Mouse (Mus musculus) v-Abl transformed pro-B cells (cell line): ENCODE measurements around the gene Gm4141.
"Not testable (repeated sequence)": the region's sequence is repeated elsewhere in the genome, so short reads cannot be mapped to it uniquely, and the experiment has no call there.

Source experiments
- in situ Hi-C, 2 experiments: fragments of 400-800 bp; cut with MboI; formaldehyde crosslinking; loops; one replicate each; pipeline ENCODE4 v1.15.1; 2025; ENCODE audit not compliant: unreplicated experiment in 2 of 2

Gm4141 gene

GRCm38 (mm10) chr7:20576141-20576540, at the start of gene Gm4141:
Gm4141 (minus strand) TSS chr7:20576241.
- in situ Hi-C loops: not testable (repeated sequence)

- in situ Hi-C loops: not testable (repeated sequence)
Measured at GRCm38 (mm10) chr7:20598921-20599320, 22.9 kb upstream of the Gm4141 start, which contains the start of gene Gm4513. Gm4513 (minus strand) TSS chr7:20599021.

GRCm38 (mm10) chr7:20545657-20546056, 30.4 kb downstream of the Gm4141 start, which contains the start of gene Gm5726:
Gm5726 (minus strand) TSS chr7:20545757.
- in situ Hi-C loops: not testable (repeated sequence)

GRCm38 (mm10) chr7:20533537-20533936, 42.5 kb downstream of the Gm4141 start, which contains the start of gene Vmn1r104:
Vmn1r104 (plus strand) TSS chr7:20533837.
- in situ Hi-C loops: not testable (repeated sequence)
